Mouse (Mus musculus): Measurements from ENCODE around the gene Wdr45b. TPM values are rescaled to one million over a fixed set of nuclear protein-coding genes. Genes with fewer than 3 reads are reported as not detected.
"Not testable (repeated sequence)": the region's sequence is repeated elsewhere in the genome, so short reads cannot be mapped to it uniquely, and the experiment has no call there.

Gene Wdr45b
- polyA plus RNA-seq, 1 experiment from 2014 or later, result 47.0 TPM

DNA sequence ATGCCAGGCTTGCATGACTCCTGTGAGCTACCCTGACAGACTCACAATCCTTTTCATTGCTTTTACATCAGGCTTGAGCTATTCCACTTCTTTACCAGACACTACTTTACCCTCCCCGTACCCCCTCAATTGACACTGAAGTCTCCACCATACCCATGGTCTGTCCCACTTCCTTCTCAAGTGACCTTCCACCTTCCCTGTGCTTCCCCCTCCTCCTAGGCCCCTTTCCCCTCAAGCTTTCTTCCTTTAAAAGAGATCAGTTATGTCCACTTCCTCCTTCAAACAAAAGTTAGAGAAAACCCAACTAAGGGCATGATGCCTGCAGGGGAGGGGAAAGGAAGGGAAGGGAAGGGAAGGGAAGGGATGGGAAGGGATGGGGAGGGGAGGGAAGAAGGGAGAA, 14.0 kb downstream of the Wdr45b start:
- H3K27ac ChIP-seq (ENCODE audit: low read depth, low read length), result no peak overlapping the region
- no peaks in the 10 kb centered on the region for H3K9me3 ChIP-seq (ENCODE audit: control insufficient read depth)
- no peak for TF ChIP-seq CTCF (IDR thresholded peaks at IDR 0.05; ENCODE audit: low read depth)
- H3K4me3 ChIP-seq (ENCODE audit: low read depth, low read length), result no peak overlapping the region
- peaks cover 34% of the 10 kb centered on the region for H3K36me3 ChIP-seq (ENCODE audit: control insufficient read depth, insufficient read depth)
- no peak overlapping the region for H3K9ac ChIP-seq (ENCODE audit: low read depth, low read length)
- no peak for ATAC-seq
- 77% methylated on average over 1 of the region's 1 CpGs for WGBS
- no peak overlapping the region for H3K4me2 ChIP-seq (replicated peaks; ENCODE audit: low read depth)
- H3K27me3 ChIP-seq (replicated peaks; ENCODE audit: control insufficient read depth, insufficient read depth, low read length), result no peaks in the 10 kb centered on the region
- H3K4me1 ChIP-seq (replicated peaks; ENCODE audit: control insufficient read depth, insufficient read depth, low read length), result no peaks in the 10 kb centered on the region

DNA sequence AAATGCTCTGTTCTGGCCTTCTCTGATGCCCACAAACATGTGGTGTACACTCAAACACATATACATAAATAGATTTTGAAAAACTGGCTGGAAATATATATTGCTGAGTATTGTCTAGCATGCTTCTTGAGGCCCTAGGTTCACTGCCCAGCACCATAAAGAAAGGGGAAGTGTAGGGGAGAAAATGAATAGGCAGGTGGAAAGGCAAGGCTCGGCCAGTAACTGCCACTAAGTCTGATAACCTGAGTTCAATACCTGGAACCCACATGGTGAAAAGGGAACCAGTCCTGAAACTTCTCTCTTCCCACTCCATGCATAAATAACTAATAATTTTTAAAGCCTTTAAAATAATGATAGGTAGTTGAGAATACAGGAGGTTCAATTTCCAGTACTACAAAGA, 14.6 kb downstream of the Wdr45b start:
- peaks cover 40% of the 10 kb centered on the region for H3K36me3 ChIP-seq (ENCODE audit: control insufficient read depth, insufficient read depth)
- H3K4me2 ChIP-seq (replicated peaks; ENCODE audit: low read depth), result no peak overlapping the region
- H3K4me1 ChIP-seq (replicated peaks; ENCODE audit: control insufficient read depth, insufficient read depth, low read length), result no peaks in the 10 kb centered on the region
- H3K4me3 ChIP-seq (ENCODE audit: low read depth, low read length), result no peak overlapping the region
- H3K27me3 ChIP-seq (replicated peaks; ENCODE audit: control insufficient read depth, insufficient read depth, low read length), result no peaks in the 10 kb centered on the region
- no peaks in the 10 kb centered on the region for H3K9me3 ChIP-seq (ENCODE audit: control insufficient read depth)
- H3K9ac ChIP-seq (ENCODE audit: low read depth, low read length), result no peak overlapping the region
- no peak for ATAC-seq
- H3K27ac ChIP-seq (ENCODE audit: low read depth, low read length), result no peak overlapping the region
- 58% methylated on average over 1 of the region's 1 CpGs for WGBS
- TF ChIP-seq CTCF (IDR thresholded peaks at IDR 0.05; ENCODE audit: low read depth), result no peak

DNA sequence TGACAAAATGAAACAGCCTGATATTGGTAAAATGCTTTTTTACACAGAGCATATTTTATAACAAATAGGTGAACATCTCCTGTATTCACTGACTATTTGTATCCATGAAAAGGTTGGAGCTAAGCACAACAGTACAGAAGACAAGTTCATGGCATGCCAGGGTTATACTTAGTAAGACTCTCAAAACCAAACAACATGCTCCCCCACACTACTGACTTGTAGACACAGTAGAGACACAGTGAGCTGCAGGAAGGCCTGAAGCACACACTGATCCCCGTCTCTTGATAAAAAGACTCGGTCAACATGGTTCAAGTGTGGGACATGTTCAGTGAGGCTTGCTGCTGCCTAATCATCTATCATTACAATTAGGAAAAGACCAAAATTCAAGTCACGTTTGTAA, 22.6 kb downstream of the Wdr45b start:
- WGBS, result 88% methylated on average over 3 of the region's 3 CpGs
- ATAC-seq, result no peak
- H3K4me2 ChIP-seq (replicated peaks; ENCODE audit: low read depth), result no peak overlapping the region
- H3K27me3 ChIP-seq (replicated peaks; ENCODE audit: control insufficient read depth, insufficient read depth, low read length), result no peaks in the 10 kb centered on the region
- no peaks in the 10 kb centered on the region for H3K4me1 ChIP-seq (replicated peaks; ENCODE audit: control insufficient read depth, insufficient read depth, low read length)
- H3K9me3 ChIP-seq (ENCODE audit: control insufficient read depth), result no peaks in the 10 kb centered on the region
- no peak overlapping the region for H3K4me3 ChIP-seq (ENCODE audit: low read depth, low read length)
- H3K27ac ChIP-seq (ENCODE audit: low read depth, low read length), result no peak overlapping the region
- H3K9ac ChIP-seq (ENCODE audit: low read depth, low read length), result no peak overlapping the region
- no peak for TF ChIP-seq CTCF (IDR thresholded peaks at IDR 0.05; ENCODE audit: low read depth)
- peaks cover 65% of the 10 kb centered on the region for H3K36me3 ChIP-seq (ENCODE audit: control insufficient read depth, insufficient read depth)

DNA sequence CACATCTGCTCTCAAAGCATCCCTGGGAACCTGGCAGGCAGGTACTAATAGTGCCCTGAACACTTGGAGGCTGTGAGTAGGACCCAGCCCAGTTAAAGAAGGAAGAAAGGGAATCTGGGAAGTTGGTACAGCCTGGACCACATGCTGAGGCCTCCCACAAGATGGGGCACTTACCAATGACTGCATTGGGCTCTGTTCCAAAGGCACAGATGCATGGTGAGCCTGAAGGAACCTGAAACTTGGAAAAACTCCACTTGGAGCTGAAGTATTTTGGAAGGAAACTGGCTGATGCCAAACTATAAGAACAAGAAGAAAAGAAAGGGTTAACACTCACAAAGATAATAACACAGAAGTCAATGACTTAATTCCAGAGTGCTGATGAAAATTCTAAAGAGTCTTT, 25.6 kb downstream of the Wdr45b start:
- H3K36me3 ChIP-seq (ENCODE audit: control insufficient read depth, insufficient read depth), result peaks cover 49% of the 10 kb centered on the region
- no peak for ATAC-seq
- H3K27me3 ChIP-seq (replicated peaks; ENCODE audit: control insufficient read depth, insufficient read depth, low read length), result no peaks in the 10 kb centered on the region
- H3K27ac ChIP-seq (ENCODE audit: low read depth, low read length), result no peak overlapping the region
- TF ChIP-seq CTCF (IDR thresholded peaks at IDR 0.05; ENCODE audit: low read depth), result no peak
- H3K4me3 ChIP-seq (ENCODE audit: low read depth, low read length), result no peak overlapping the region
- no peaks in the 10 kb centered on the region for H3K4me1 ChIP-seq (replicated peaks; ENCODE audit: control insufficient read depth, insufficient read depth, low read length)
- no peak overlapping the region for H3K4me2 ChIP-seq (replicated peaks; ENCODE audit: low read depth)
- no peak overlapping the region for H3K9ac ChIP-seq (ENCODE audit: low read depth, low read length)
- H3K9me3 ChIP-seq (ENCODE audit: control insufficient read depth), result no peaks in the 10 kb centered on the region

DNA sequence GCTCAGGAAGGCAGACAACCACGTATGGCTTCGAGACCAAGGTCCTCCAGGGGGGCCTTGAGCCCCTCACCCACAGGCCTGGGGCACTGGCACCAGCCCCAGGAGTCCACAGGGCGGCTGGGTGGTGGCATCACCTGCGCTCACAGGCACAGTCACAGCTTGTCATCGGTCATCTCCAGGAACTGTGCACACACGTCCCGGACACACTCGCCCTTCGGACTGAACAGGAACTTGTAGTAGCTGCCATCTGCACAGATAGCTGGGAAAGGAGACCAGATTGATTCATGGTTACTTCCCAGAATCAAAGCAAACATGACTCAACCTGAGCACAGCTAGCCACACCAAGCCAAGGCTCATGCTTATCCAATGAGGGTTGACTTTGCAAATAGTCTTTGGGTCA, 26.0 kb downstream of the Wdr45b start:
- WGBS, result 95% methylated on average over 9 of the region's 9 CpGs
- Histone ChIP-seq H3K36me3 (ENCODE audit: control insufficient read depth, insufficient read depth) (peaks cover 48% of the 10 kb centered on the region), H3K9me3 (ENCODE audit: control insufficient read depth) (no peaks in the 10 kb centered on the region), H3K4me1 (replicated peaks; ENCODE audit: control insufficient read depth, insufficient read depth, low read length) (no peaks in the 10 kb centered on the region), H3K27me3 (replicated peaks; ENCODE audit: control insufficient read depth, insufficient read depth, low read length) (no peaks in the 10 kb centered on the region), H3K4me2 (replicated peaks; ENCODE audit: low read depth) (no peak overlapping the region), H3K27ac (ENCODE audit: low read depth, low read length) (no peak overlapping the region), H3K9ac (ENCODE audit: low read depth, low read length) (no peak overlapping the region), H3K4me3 (ENCODE audit: low read depth, low read length) (no peak overlapping the region)
- no peak for TF ChIP-seq CTCF (IDR thresholded peaks at IDR 0.05; ENCODE audit: low read depth)
- ATAC-seq, result no peak

DNA sequence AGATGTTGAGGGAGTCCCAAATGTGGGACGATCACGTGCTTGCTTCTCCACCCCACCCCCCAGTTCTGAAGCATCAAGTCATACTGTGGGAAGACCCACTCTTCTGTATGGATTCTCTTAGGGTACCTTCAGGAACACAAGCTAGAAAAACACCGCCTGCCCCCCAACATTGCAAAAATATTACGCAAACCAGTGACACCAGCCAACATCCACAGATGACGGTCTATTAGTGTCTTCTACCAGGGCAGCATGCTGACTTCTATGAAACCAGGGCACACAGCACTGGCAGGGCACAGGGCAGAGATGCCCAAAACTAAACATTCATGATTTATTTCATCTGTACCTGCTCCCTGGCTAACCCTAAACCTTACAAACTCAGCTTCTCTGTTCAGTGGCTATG, 27.6 kb downstream of the Wdr45b start:
- peaks cover 41% of the 10 kb centered on the region for H3K36me3 ChIP-seq (ENCODE audit: control insufficient read depth, insufficient read depth)
- no peaks in the 10 kb centered on the region for H3K27me3 ChIP-seq (replicated peaks; ENCODE audit: control insufficient read depth, insufficient read depth, low read length)
- H3K9ac ChIP-seq (ENCODE audit: low read depth, low read length), result no peak overlapping the region
- TF ChIP-seq CTCF (IDR thresholded peaks at IDR 0.05; ENCODE audit: low read depth), result no peak
- peak overlapping the region; percentile 41 for H3K27ac ChIP-seq (ENCODE audit: low read depth, low read length)
- H3K4me3 ChIP-seq (ENCODE audit: low read depth, low read length), result no peak overlapping the region
- H3K4me1 ChIP-seq (replicated peaks; ENCODE audit: control insufficient read depth, insufficient read depth, low read length), result no peaks in the 10 kb centered on the region
- no peaks in the 10 kb centered on the region for H3K9me3 ChIP-seq (ENCODE audit: control insufficient read depth)
- ATAC-seq, result no peak
- 93% methylated on average over 5 of the region's 5 CpGs for WGBS
- H3K4me2 ChIP-seq (replicated peaks; ENCODE audit: low read depth), result no peak overlapping the region

DNA sequence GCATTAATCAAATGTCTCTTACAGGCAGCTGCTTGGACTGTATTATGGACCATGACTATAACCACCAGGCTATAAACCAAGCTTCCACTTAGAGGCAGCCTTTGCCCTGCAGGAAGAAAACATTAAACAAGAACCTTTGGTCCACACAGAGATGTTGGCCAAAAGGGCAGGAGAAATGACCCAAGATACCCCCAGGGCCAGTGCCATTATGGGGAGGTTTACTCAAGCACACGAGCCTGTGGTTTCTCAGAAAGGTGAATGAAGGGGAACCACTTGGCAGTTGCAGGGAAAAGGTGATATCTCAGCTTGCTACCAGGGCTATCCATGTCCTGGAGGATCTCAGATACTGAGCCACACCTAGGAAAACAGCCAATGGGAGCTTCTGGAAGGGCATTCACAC, 28.2 kb downstream of the Wdr45b start:
- peak; percentile 78 for ATAC-seq
- Histone ChIP-seq H3K27me3 (replicated peaks; ENCODE audit: control insufficient read depth, insufficient read depth, low read length) (no peaks in the 10 kb centered on the region), H3K9me3 (ENCODE audit: control insufficient read depth) (no peaks in the 10 kb centered on the region), H3K27ac (ENCODE audit: low read depth, low read length) (peak overlapping the region; percentile 41), H3K4me1 (replicated peaks; ENCODE audit: control insufficient read depth, insufficient read depth, low read length) (no peaks in the 10 kb centered on the region), H3K4me3 (ENCODE audit: low read depth, low read length) (no peak overlapping the region), H3K9ac (ENCODE audit: low read depth, low read length) (no peak overlapping the region), H3K36me3 (ENCODE audit: control insufficient read depth, insufficient read depth) (peaks cover 40% of the 10 kb centered on the region), H3K4me2 (replicated peaks; ENCODE audit: low read depth) (no peak overlapping the region)
- TF ChIP-seq CTCF (IDR thresholded peaks at IDR 0.05; ENCODE audit: low read depth), result no peak
- WGBS, result 55% methylated on average over 1 of the region's 1 CpGs

DNA sequence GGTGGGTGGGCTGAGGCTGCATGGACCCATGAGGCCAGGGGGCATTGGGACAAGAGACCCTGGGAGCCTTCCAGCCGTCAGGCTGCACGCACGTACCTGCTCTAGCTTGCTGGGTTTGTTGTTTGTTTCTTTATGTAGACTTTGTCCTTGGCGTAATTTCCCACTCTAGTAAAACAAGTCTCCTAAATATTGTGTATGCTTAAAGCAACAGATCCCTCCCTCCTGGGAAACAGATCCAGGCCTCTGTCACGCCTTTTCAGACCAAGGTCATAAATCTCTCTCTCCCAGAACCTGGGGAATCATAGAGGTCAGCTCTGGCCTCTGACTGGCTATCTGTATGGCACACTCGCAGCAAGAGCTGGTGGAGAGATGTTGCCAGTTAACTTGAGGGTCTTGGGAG, 46.5 kb downstream of the Wdr45b start:
- not testable (repeated sequence) for H3K27ac ChIP-seq (ENCODE audit: low read depth, low read length); H3K9me3 ChIP-seq (ENCODE audit: control insufficient read depth); H3K9ac ChIP-seq (ENCODE audit: low read depth, low read length); H3K4me3 ChIP-seq (ENCODE audit: low read depth, low read length); ATAC-seq; H3K27me3 ChIP-seq (replicated peaks; ENCODE audit: control insufficient read depth, insufficient read depth, low read length); H3K4me2 ChIP-seq (replicated peaks; ENCODE audit: low read depth); H3K4me1 ChIP-seq (replicated peaks; ENCODE audit: control insufficient read depth, insufficient read depth, low read length)
- peaks cover 68% of the 10 kb centered on the region for H3K36me3 ChIP-seq (ENCODE audit: control insufficient read depth, insufficient read depth)
- WGBS, result 86% methylated on average over 6 of the region's 6 CpGs

Data from intestine, postnatal 0 days (tissue).